Mouse (Mus musculus) liver, adult (tissue): Measurements from ENCODE around the gene Dapk2.

Source experiments
- GATA4 ChIP-seq: IDR thresholded peaks from 2 replicates; pipeline ENCODE4 v1.6.1; 2014; ENCODE audit warnings: mild to moderate bottlenecking, low read length; ENCODE audit not compliant: insufficient replicate concordance

Gene Dapk2

DNA sequence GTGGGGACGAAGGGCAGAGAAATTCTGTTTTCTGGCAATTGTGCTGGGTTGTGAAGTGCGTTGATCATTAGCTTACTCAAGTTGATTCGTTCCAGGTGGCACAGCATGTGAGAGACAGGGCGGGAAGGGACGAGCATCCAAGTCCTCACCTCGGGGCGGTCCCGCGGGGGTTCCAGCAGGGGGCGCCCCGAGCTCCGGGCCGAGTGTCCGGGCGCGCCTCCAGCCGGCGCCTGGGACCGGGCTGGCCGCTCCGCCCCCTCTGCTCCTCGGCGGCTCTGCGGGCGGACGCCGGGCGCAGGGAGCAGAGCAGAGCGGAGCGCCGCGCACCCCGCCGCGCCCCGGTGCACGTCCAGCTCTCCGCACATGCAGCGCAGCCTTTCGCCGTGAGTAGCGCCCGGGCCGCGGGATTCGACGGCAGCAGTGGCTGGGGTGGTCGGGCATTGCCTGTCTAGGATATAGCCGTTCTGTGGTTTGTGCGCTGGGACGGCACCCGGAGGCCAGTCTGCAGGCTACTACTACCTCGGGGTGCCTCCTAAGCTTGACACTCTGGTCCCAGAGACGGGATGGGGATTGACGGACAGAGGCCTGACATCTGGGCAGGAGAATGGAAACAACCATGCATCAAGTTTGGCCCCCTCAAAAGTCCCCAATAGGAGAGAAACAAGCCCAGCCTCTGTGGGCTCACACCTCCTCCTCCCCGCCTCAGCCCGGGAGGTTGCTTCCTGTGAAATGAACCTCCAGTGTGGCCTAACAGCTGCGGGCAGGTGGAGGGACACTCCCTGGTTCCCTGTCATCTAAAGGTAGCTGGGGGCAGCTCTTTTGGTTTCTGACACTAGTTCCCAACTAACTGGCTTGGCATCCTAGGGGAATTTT lies at the start of gene Dapk2:
Gene Dapk2, plus strand, starts transcription at position 266 of the 873 bp plus-strand sequence.
- no peak for TF ChIP-seq GATA4

DNA sequence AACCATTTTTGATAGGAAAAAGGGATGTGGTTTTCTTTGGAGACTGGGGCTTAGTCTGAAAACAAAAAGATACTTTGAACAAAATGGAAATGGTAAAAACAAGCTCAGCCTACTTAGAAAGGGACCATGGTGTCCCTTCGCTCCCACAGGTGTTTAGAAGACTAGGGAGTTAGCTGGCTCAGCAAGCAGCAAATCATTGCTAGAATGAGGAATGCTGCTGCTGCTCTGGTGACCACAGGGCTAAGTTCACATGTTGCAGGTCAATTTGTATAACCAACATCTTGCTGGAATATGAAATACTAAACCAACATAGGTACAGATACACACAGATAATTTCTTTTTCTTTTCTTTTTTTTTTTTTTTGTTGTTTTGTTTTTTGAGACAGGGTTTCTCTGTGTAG lies 48.4 kb upstream of the Dapk2 start:
- no peak for TF ChIP-seq GATA4

DNA sequence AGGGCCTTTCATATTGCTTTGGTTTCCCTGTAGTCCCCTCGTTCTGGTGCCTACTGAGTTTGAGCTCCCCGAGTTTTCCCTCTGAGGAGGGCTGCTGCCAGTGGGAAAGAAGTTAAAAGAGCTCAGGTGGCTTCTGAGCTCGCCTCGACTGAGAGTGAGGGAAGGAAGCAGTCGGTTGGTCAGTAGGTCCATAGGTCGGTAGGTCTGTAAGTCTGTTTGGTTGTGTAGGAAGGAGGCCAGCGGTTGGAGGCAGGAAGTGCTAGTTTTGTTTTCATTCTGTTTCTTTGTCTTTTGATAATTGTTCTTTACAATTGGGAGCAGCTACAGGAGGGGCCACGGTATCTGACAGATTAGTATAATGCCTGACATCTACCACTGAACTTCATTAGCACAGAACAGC lies 47.9 kb upstream of the Dapk2 start:
- no peak for TF ChIP-seq GATA4

DNA sequence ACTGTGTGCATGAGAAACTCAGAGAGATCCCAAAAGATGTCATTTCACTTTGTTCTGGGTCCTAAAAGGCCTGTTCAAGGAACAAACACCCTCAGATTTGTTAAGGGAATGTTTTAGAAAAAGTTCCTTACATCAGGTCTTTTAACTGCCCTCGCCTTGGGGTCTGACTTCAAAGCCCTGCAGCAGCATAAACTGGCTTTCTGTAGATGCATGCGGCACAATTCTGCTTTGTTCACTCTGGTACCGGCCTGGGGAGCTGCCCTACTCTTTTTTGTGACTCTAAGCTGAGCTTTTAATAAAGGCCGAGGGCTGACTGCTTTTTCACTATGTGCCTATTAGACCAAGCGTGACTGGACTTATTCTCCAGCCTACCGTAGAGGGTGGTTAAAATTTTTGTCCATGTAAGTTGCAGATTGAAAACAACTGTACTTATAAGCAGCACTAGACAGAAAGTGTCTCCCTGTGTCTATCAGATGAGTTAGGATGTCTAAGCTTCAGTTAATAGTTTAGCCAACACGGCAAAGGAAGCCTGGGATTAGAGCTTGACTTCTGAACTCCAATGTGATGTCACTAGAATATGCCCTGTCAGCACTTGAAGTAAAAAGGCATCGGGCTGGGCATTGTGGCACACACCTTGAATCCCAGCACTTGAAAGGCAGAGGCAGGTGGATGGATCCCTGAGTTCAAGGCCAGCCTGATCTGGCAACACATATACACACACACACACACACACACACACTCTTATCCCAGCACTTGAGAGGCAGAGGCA lies 47.2 kb upstream of the Dapk2 start:
- TF ChIP-seq GATA4 = no peak

DNA sequence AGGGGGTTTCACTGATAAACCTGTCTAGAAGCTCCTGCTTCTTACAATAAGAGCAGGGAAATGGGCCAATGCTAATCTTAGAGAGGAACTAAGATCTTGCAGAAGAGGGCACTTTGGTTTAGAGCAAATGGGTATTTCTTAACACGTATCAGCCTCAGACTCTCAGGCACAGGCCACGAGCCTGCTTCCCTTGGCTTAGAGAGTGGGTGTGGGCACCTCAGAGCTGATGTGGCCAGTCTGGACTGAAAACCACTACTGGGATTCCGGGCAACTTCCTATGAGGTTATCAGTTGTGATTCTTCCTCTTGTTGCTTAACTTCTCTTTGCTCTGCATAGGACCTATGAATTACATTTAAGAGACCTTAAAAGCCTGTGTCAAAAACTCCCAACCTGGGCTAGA lies 43.7 kb upstream of the Dapk2 start:
- no peak for TF ChIP-seq GATA4

DNA sequence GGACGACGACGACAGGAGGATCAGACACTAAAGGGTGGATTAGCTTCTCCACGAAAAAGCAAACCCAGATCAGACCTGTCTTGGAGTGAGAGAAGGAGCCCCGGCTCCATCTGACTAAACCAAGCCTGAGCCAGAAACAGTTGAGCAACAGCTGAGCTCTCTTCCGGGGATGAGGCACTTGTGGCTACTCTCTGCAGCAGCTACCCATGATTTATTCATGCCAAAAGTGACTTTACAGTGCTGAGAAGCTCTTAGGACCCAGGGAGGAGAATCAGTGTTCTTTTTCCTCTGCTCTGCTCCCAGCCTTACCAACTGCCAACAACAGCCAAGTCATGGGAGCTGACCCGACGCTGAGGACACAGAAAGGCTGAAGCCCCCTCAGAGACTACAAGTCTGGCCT lies 41.1 kb upstream of the Dapk2 start:
- no peak for TF ChIP-seq GATA4

DNA sequence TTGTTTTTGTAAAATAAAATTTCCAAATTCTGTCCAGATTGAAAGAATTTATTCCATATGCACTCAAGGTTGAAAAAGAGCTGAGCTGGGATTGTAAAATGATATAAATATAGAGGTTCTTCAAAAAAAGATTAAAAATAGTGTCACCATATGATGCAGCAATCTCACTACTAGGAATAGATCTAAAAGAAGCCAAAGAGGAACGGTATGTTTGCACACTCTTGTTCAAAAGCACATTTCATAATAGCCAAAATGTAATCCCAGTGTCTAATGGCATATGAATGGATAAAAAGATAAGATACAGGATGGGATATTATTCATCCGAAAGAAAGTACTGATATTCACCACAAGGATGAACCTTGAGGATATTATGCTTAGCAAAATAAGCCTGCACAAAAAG lies 38.5 kb upstream of the Dapk2 start:
- TF ChIP-seq GATA4 = no peak

DNA sequence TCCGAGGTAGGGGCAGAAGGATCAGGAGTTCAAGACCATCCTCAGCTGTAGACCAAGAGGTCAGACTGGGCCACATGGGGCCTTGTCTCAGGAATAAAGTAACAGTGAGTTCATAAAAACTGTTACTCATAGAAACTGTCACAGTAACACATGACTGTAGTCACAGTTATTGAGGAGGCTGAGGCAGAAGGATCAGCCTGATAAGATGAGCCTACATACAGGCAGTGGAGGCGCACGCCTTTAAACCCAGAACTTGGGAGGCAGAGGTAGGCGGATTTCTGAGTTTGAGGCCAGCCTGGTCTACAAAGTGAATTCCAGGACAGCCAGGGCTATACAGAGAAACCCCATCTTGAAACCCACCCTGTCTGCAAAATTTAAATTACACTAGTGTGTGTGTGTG lies 37.9 kb upstream of the Dapk2 start:
- TF ChIP-seq GATA4 = no peak

DNA sequence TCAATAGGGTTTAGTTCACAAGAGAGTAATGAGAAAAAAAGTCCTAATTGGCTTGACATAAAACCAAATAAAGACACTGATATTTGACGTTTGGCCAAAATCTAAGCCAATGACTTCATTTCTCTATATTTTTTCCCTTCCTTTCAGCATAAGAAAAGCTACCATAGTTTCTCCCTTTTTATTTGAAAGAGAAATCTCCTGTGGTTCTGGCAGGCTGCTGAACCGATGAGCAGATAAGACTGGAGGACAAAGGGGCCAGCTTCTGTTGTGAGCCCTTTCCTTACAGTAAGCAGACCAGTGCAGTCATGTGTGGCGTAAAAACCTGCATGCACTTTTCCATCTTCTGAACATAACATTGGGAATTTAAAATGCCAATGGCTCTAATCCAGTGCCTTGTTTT lies 37.1 kb upstream of the Dapk2 start:
- no peak for TF ChIP-seq GATA4

DNA sequence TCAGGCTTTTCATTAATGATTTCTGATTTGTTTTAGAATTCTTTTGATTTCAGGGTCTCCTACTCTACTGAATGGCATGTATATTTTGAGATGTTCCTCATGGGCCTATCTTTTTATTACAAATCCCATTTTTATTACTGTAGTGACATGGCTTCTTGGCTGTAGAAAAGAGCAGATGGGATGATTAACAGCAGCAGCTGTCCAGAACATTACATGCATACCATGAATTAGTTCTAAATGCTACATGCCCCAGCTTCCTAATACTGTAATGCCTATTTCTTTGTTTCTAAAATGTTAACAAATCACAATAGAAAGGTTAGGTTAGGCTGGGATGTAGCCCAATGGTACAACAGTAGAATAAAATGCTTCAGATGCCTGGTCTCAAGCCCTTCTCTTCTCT lies 36.6 kb upstream of the Dapk2 start:
- TF ChIP-seq GATA4 = no peak

DNA sequence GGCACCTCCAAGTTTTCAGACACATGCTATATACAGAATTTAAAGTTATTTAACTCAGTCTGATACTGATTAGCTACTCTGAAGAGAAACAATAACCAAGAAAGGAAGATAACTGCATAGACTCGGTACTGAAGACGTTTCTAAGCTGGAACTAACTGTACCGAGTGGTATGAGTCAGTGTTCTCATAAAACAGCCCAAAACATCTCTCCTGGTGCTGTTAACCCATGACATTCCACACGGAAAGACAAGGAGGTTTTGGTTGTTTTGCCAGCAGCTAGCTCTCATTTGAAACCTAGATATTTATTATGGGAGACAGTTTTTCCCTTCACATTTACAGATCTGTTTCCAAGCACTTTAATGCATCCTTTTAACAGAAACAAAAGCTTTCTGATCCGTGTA lies 34.4 kb upstream of the Dapk2 start:
- TF ChIP-seq GATA4 = no peak

DNA sequence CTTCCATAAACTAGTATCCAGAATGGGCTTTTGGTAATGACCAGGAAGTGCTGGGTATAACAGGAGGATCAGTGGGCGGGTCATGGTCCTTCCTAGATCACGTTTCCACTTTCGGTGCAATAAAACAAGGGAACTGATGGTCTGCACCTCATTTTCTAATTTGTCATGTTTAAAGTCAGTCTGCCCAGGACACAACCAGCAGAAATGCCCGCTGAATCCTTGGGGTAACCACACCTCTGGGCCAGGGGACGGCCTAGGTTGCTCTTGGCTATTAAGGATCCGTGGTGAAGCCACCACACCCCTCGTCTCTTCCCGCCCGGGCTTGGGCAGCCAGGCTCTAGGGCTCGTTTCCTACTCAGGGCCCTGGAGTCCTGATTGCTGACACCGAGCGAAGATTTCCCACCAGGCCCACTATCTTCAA lies 33.9 kb upstream of the Dapk2 start:
- TF ChIP-seq GATA4 = no peak

DNA sequence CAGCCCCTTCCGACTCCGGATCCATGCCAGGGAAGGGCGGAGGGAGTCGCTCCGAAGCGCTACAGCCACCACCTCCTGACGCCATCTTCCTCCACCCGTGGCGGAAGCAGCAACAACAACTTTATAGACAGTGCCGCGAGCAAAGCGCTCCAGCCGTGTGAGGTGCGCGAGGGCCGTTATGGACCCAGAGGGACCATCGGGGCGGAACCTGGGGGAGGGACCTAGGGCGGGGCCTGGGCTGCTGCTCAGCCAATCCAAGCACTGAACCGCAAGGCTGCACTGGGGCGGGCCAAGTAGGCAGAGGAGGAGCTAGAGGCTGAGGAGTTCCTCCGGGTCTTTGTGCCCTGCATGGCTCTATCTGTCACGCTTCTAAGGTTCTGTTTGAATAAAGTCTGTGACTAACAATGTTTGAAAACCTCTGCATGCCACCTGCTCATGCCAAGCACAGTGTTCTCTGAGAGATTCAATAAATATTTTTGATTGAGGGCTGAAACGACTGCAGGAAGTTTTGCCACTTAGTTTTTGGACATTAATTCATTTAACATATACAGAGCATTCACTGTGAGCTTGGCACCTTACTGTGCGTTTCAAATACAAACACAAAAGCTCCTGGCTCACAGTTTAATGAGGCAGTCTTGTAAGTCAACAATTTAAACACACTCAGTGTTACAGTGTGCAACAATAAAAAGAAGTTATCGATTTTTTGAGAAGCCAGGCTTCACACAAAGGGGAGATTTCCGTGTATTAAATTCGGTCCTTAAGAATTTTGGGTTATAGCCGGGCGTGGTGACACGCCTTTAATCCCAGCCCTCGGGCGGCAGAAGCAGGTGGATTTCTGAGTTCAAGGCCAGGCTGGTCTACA lies 33.1 kb upstream of the Dapk2 start:
- TF ChIP-seq GATA4 = peak; percentile 59; the same call in 1 of the 2 replicates

DNA sequence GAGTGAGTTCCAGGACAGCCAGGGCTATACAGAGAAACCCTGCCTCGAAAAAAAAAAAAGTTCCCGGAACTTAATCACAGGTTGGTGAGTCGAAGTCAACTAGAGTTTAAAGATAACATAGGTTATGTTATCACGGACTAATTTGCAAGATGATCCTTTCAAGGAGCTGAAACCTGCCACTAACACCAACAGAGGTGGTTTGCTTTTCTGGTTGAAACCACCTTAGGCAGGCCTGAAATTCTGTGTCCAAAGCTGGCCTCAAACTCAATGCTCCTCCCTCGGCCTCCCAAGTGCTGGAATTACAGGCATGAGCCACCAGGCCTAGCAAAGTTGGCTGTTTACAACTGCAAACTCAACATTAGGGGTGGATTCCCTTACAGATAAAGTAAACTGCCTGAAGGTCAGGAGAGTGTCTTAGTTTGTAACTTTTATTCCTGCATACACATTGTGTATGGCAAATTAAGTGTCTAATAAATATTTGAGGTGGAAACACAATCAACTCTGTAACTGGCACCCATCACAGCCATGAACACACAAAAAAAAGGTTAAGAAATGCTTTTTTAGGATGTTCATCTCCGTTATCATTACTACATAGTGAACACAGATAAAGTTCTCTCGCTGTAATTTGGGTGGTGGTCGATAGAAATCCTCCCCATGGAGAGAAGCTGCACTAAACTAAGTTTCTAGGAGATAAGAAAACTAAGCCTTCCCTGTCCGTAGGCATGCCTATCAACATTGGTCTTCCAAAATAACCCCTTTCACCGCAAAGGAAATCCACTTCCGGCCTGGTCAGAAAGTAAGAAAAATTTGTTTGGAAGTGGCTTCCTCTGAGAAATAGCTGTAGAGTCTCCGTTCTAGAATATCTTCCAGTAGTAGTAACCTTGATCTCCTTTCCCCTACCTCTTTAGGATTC lies 32.2 kb upstream of the Dapk2 start:
- TF ChIP-seq GATA4 = no peak
